Mouse (Mus musculus): ENCODE results near the gene P2rx5. TPM values are rescaled to one million over a fixed set of nuclear protein-coding genes. Genes with fewer than 3 reads are reported as not detected.

Gene P2rx5
- total RNA-seq (2015; ENCODE audit: low replicate concordance) (not detected in 2 replicates), total RNA-seq (2017; ENCODE audit: low replicate concordance) (not detected in 2 replicates)

DNA sequence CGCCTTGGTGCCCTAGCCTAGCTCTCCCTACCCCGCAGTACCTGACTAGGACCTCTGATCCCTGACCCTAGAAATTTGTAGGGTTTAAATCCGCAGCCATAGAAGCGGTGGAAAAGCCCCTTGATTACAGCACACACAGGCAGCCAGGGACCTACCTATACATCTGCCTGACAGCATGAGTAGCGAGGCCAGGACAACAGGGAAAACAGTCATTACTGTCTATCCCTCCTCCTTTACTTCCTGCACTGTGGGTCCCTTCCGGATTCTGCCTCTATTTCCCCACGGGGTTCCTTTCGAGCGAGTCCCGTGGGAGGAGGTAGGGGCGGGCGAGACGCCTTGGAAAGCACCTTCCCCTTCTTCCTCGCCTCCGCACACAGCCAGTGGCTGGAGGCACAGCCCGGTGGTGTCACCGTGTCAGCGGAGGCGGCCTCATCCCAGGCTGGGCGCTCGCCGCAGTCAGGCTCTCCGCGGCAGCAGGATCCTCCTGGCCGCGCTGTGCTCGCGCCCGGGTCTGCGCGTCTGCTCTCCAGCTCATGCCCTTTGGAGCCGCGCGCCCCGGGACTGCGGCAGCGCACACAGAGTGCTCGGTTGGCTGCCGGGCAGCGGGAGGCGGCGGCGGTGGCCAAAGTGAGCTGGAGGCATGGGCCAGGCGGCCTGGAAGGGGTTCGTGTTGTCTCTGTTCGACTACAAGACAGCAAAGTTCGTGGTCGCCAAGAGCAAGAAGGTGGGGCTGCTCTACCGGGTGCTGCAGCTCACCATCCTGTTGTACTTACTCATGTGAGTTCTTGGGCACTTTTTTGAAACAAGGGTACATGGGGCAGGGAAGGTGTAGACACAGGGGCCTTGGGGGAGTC, at the start of gene P2rx5:
Gene P2rx5 (plus strand): TSS at position 465 of the 854 bp plus-strand sequence.
- ATAC-seq (replicated peaks; ENCODE audit: low FRiP score, poor library complexity, severe bottlenecking), result no peak

DNA sequence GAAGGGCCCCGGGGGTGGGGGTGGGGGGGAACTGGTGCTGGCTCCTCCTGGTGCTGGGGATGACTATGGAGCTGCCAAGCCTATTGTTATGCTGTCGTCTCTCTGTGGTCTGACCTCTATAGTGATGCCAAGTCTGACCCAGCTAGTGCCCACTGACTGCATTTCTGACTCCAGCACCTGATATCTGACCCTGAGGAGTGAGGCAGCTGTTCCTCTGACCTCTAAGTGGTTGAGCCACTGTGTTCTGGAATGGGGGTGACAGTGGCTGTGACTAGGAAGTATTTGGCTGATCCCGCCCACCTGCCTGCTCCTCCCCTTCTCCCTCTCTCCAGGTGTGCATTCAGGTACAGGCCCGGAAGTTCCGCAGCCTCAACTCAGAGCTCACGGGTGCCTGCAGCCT, 48.8 kb upstream of the P2rx5 start:
- no peak for ATAC-seq (replicated peaks; ENCODE audit: low FRiP score, poor library complexity, severe bottlenecking)

DNA sequence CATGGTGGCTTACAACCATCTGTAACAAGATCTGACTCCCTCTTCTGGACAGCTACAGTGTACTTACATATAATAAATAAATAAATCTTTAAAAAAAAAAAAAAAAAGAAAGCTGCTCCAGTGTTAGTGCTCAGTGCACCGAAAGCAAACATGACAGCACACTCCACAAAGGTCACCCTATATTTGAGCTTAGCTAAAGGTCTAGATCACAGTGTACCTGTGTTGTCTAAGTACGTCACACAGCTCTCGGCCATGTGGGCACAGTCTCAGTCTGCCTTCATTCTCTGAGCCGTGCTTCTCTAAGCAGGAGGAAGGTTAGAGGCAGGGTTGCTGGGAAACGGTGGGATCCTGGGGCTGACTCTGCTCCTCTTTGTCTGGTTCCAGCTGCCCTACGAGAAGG, 33.7 kb upstream of the P2rx5 start:
- ATAC-seq (replicated peaks; ENCODE audit: low FRiP score, poor library complexity, severe bottlenecking), result no peak

- no peak for ATAC-seq (replicated peaks; ENCODE audit: low FRiP score, poor library complexity, severe bottlenecking)
Measured at GRCm38 (mm10) chr11:73131020-73131419, 29.2 kb upstream of the P2rx5 start.

GRCm38 (mm10) chr11:73132999-73133398, 27.2 kb upstream of the P2rx5 start:
- no peak for ATAC-seq (replicated peaks; ENCODE audit: low FRiP score, poor library complexity, severe bottlenecking)

- ATAC-seq (replicated peaks; ENCODE audit: low FRiP score, poor library complexity, severe bottlenecking), result no peak
Measured at GRCm38 (mm10) chr11:73134222-73134621, 26.0 kb upstream of the P2rx5 start.

DNA sequence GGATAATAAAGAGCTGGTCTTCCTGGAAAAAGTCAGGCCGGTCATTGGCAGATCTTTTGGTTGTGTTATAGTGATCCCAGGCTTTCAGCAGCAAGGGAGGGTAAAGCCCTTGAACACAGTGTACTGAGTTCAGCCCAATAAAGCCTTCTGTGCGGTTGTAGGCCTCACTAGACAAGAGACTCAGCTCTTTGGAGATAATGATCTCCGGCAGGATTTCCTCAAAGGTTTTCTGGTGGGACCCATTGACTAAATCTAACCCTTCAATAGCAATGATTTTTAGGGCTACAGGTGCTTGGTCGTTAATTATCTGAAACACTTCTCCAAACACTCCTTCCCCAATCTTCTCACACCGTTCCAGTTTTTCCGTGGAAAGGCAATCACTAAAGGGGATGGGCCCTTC, 23.6 kb upstream of the P2rx5 start:
- no peak for ATAC-seq (replicated peaks; ENCODE audit: low FRiP score, poor library complexity, severe bottlenecking)

DNA sequence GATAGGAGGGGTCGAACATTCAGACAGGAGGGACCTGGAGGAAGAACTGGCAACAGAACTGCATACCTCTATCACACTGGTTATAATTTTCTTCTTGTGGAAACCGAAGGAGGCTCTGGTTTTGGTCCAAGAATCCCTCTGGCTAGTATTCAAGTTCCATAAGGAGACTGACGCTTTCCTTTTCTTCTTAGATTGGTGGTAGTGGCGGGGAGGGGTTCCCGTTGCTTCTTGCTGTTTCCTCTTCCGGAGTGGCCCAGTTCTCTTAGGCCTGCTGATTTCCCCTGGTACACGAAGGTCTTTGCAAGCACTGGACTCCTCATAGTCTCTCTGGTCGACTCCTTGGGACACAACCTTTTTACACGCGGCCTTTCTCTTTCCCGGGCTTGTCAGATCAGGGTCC, 23.1 kb upstream of the P2rx5 start:
- no peak for ATAC-seq (replicated peaks; ENCODE audit: low FRiP score, poor library complexity, severe bottlenecking)

DNA sequence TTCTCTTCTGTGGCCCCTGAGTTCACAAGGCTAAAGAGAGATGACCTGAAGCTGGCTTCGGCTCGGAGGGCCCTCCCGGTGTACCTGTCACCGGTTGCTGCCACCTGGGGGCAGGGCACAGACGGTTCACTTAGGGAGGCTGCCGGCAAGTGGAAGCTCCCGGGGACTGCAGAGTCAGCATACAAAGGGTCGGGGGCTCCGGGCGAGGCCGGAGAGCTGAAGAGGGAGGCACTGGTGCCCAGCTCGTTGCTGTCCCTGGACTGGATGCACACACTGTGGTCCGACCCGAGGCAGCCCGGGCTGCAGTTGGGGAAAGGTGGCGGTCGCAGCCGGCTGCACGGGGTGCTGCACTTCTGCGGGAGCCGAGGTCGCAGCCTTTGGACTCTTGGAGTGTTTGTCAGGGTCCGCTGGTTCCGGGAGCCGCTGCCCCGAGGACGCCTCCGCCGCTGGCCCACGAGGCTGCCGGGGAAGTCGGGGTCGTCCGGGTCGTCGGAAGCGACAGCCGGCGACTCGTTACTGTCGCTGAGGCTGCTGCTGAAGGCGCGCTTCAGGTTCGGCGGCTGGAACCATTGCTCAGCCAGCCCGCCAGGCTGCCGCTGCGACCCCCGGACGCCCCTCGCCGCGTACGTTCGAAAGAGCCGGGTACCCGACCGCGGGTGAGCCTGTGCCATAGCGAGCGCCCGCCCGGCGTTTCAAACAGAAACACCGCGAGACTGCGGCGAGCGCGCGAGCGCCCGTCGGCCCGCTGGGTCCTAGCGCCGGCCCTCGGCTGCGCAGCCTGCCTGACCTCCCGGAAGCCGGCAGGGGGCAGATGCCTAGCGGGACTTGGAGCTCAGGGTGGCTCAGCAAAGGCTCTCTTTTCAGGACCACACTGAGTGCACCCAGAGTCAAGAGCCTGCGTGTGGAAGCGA, 22.4 kb upstream of the P2rx5 start, which contains the start of gene Haspin:
Gene Haspin (minus strand): TSS at position 704 of the 911 bp plus-strand sequence.
- ATAC-seq (replicated peaks; ENCODE audit: low FRiP score, poor library complexity, severe bottlenecking), result peak; percentile 92

- no peak for ATAC-seq (replicated peaks; ENCODE audit: low FRiP score, poor library complexity, severe bottlenecking)
Measured at GRCm38 (mm10) chr11:73144261-73144681, 15.9 kb upstream of the P2rx5 start.

DNA sequence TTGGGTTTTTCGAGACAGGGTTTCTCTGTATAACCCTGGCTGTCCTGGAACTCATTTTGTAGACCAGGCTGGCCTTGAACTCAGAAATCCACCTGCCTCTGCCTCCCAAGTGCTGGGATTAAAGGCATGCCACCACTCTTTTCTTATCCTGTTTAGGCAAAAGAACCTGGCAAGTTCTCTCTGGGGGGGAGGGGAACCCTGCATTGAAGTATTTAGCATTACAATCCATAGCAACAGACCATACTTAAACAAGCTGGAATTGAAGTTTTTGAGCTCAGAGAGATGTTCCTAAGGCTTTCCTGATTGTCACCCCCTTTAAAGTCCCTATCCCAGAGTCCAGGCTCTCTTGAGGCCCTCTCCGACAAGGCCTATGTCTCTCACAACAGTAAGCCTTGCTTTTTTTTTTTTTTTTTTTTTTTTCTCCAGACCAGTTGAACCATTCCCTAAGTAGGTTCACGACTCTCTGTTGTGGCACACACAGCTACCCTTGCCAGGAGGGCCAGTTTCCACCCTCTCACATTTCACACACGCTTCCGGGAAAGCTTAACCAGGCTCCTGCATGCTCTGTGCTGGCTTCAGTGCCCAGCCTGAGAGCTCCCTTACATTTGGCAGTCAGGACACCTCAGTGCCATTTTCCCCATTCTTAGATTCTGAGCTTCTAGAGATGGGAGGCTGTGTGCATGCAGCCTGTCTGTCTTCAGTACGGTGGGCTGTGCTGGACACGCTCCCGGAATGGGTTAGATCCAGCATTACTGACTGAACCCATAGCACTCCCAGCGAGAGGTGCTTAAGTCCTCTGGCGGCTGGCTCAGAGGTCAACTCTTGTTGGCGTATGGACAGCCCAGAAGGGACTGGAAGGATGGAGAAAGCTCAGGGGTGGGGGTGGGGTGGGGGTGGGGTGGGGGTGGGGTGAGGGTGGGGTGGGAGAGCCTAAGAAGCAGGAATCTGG, 13.9 kb upstream of the P2rx5 start:
- ATAC-seq (replicated peaks; ENCODE audit: low FRiP score, poor library complexity, severe bottlenecking), result no peak

GRCm38 (mm10) chr11:73146975-73147365, 13.3 kb upstream of the P2rx5 start:
- no peak for ATAC-seq (replicated peaks; ENCODE audit: low FRiP score, poor library complexity, severe bottlenecking)

DNA sequence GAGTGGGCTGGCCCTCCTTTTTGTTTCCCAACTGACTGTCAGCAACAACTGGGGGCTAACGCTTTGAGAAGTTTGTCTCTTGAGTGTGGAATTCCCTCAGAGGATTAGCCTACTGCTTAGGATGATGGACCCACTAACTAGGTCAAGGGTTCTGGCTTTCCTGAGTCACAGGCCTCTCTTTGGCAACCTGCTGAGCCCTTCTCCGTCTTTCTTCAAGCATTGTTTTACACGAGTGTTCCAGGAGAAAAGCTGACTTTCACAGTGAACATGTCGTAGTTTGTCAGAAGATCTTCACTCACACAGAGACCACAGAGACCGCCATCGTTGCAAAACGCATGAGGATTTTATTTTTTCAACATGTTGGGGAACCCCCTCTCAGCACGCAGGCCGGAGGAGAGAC, 12.0 kb upstream of the P2rx5 start:
- no peak for ATAC-seq (replicated peaks; ENCODE audit: low FRiP score, poor library complexity, severe bottlenecking)

DNA sequence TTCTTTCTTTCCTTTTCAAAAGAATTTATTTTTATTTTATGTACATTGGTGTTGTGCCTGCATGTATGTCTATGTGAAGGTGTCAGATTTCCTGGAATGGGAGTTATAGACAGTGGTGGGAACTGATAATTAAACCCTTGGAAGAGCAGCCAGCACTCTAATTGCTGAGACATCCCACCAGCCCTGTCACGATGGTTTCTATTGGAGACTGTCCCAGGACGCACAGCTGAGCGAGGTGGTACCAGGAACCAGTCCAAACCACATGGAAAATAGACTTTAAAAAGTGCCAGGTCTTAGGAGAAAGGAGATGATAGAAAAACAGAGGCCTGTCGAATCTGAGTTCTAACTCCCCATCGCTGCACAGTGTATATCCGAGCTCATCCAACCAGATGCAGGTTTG, 5.2 kb upstream of the P2rx5 start:
- ATAC-seq (replicated peaks; ENCODE audit: low FRiP score, poor library complexity, severe bottlenecking), result no peak

GRCm38 (mm10) chr11:73160811-73161200, 585 bp downstream of the P2rx5 start:
- ATAC-seq (replicated peaks; ENCODE audit: low FRiP score, poor library complexity, severe bottlenecking), result no peak

- ATAC-seq (replicated peaks; ENCODE audit: low FRiP score, poor library complexity, severe bottlenecking), result no peak
Measured at GRCm38 (mm10) chr11:73161616-73162015, 1.4 kb downstream of the P2rx5 start.

- no peak for ATAC-seq (replicated peaks; ENCODE audit: low FRiP score, poor library complexity, severe bottlenecking)
Measured at GRCm38 (mm10) chr11:73162284-73162683, 2.1 kb downstream of the P2rx5 start.

GRCm38 (mm10) chr11:73168071-73168470, 7.8 kb downstream of the P2rx5 start:
- ATAC-seq (replicated peaks; ENCODE audit: low FRiP score, poor library complexity, severe bottlenecking), result no peak

GRCm38 (mm10) chr11:73168576-73168975, 8.4 kb downstream of the P2rx5 start:
- no peak for ATAC-seq (replicated peaks; ENCODE audit: low FRiP score, poor library complexity, severe bottlenecking)

All from erythroid progenitor cell, adult 5-6 weeks (primary cell).